Mouse (Mus musculus) urinary bladder, postnatal 36 days (tissue): ENCODE data around the gene Ppp1r16b.

ENCODE experiments used
- DNase-seq, 2 experiments: peaks; one replicate each; pipeline ENCODE4 v3.0.0; 2022; ENCODE audit warnings: low spot score in 2 of 2, mixed read lengths in 1 of 2

Gene Ppp1r16b

GRCm38 (mm10) chr2:158668433-158669010 lies 3.3 kb downstream of the Ppp1r16b start:
- no peak for DNase-seq

DNA sequence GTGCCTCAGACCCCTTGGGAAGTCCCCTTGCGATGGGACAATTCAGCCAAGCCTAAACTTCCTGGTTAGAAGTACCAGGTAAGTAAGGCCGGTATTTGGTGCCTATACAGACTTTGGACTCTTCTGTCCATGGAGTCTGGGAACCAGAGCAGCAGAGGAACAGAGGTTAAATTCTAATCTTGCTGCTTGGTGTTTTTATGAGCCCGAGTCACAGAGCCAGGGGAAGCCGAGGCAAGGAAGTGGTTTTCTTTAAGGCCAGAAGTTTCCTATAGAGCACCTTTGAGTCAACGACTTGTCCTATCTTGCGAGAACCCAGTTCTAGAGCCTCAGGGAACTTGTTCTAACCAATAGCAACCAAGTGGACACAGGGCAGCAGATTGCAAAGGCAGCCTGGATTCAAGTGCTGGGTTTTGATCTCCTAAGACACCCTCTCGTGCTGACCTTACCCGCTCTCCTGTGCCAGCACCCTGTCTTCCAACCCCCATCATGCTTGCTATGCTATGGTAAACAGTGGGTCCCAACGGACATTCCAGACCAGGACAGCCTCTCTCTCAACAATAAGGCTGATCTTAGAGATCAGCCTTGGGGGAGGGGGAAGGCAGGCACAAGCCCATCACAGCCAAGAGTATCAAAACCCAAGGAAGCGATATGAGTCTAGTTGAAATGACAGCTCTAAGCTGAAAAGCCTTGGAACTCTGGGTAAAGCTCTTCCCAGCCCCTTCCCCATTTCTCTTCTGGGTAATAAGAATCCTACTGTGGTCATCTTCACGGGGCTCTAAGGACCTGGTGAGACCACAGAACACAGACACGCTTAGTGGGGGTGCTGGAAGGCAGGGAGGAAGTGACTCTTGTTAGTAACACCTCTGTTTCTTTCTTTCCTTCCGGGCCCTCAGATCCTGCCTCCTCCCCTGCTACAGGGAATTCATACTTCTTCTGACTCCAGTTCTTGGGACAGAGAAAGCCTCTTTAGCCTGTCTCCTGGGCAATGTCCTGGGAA lies 4.3 kb downstream of the Ppp1r16b start:
- DNase-seq: no peak

- DNase-seq: no peak
Observed at GRCm38 (mm10) chr2:158670571-158670970, 5.4 kb downstream of the Ppp1r16b start.

GRCm38 (mm10) chr2:158672829-158673228 lies 7.6 kb downstream of the Ppp1r16b start:
- DNase-seq: peak in 1 of 2 experiments; percentile 15

DNA sequence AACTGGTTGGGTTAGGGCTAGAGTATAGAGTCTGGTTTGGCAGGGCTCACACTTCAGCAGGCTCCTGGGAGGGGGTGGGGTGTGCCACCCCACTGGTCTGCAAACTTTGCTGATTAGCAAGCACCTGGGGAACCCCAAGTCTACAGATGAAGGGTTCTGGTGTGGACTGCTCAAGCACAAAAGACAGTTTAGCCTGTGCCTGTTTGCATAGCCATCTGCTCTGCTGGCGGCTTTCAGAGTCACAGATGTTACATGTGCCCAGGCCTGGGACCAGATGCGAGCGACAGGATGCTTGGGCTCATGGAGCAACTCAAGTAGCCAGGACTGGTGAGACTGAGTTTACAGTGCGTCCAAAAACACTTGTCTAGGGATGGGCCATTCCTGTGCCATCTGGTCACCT lies 8.3 kb downstream of the Ppp1r16b start:
- DNase-seq: no peak

DNA sequence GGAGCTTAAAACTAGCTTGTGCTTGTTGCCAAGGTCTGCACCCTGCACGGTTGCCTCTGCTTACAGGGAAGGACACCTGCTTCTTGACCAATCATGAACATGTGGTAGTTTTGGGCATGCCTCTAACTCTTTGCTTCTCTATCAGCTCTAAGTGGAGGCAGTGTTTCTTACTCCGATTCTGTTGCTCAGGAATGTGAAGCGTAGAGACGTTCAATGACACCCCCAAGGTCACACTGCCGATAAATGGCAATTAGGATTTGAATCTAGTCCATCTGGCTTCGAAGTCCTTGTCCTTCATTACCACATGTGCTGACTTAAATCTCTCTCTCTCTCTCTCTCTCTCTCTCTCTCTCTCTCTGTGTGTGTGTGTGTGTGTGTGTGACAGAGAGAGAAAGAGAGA lies 8.9 kb downstream of the Ppp1r16b start:
- no peak for DNase-seq

DNA sequence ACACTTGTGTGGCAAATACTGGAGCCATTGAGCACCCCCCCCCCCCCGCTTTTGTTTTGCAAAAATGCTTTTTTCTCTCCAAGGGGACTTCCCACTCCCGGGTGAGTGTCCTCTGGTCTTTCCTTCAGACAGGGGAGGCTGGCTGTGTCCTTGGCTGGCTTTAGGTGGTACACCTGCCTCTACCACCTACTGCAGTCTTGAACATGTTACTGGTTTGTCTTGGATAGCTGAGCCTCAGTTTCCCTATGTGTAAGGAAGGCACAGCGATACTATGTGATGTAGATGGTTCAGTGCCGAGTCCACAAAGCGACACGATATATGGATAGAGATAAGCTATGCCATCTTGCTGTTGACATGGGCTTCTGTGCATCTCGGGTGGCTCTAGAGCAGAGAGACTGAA lies 9.6 kb downstream of the Ppp1r16b start:
- no peak for DNase-seq

GRCm38 (mm10) chr2:158675161-158675560 lies 10.0 kb downstream of the Ppp1r16b start:
- no peak for DNase-seq

DNA sequence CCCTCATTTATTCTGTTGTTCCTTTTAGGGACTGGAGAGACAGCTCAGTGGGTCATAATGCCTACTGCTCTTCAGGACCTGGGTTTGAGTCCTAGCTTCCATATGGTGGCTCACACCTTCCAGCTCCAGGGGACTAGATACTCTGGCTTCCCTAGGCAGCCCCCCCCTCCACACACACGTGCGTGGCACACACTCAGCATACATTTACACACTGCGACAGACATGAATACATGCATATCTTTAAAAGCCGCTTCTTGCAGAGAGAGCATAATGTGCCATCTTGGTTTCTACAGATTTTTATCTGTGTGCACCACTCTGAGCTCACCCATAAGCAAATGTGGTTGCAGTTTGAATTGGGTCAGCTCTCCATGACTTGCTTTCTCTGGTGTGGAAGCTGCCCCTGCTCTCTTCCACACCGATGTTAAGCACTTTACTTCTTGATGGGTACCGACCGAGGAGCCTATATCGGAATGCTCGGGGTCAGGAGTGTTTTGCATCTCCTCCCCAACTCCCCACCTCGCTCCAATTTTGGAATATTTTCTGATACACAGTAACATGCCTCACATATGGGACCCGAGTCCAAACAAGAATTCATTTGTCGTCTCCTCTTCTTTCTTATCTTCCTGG lies 10.8 kb downstream of the Ppp1r16b start:
- no peak for DNase-seq

DNA sequence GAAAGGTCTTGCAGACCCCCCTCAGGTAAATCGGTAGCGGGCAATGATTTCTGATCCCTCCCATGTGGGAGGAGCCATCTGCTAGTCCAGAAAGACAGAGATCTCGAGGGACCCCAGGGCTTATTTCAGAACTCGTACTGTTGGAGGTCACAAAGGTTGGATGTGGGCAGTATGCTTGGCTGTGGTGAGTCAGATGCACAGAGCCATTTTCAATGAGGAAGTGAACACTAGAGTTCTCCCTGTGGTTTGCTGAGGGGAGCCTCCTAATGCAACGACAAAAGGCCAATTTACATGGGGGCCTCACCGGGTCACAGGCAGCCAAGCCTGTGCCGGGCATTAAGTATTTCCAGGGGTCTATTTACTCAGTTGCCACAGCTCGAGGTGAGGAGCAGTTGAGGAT lies 12.7 kb downstream of the Ppp1r16b start:
- no peak for DNase-seq

- no peak for DNase-seq
Observed at GRCm38 (mm10) chr2:158679091-158679490, 13.9 kb downstream of the Ppp1r16b start.

- DNase-seq: no peak
Observed at GRCm38 (mm10) chr2:158680357-158680889, 15.2 kb downstream of the Ppp1r16b start.

DNA sequence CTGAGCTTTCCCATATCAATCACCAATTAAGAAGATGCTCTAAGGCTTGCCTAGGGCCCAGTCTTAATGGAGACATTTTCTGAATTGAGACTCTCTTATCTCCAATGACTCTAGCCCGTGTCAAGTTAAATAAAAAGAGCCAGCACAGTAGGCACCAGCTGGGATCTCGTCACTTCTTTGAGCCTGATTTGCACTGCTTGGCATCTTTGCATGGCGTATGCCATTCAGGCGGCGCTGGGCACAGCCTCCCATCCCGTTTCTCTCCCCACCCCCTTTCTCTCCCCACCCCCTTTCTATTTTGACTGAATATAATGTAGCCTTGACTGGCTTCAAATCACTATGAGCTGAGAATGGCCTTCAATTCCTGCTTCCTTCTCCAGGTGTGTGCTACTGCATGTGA lies 16.5 kb downstream of the Ppp1r16b start:
- DNase-seq: no peak

DNA sequence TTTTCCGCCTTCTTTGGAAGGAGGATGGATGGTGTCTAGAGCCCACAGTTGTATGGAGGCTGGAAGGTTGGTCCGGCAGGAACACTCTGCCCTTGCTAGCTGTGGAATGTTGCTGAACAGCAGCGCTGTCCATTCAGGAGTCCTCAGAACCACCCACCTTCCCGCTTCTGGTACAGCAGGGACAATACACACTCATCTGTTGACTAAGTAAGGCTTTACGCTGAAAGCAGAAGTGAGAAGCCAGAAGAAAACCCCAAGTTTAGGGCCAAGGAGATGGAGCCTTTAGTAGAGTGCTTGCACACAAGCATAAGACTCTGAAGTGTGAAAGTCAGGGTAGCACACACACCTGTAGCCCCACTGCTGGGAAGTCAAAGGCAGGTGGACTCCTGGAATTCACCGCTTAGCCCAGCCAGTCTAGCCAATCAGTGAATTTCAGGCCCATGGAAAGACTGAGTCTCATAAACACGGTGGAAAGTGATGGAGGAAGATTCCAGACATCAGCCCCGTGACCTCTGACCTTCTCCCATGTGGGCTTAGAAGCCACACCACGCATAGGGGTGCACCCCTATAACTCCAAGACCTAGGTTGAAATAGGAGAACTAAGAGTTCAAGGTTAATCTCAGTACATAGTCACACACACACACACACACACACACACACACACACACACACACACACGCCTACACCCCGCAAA lies 17.3 kb downstream of the Ppp1r16b start:
- DNase-seq: no peak

- DNase-seq: no peak
Observed at GRCm38 (mm10) chr2:158683038-158683413, 17.8 kb downstream of the Ppp1r16b start.

GRCm38 (mm10) chr2:158684247-158684843 lies 19.1 kb downstream of the Ppp1r16b start:
- DNase-seq: no peak

DNA sequence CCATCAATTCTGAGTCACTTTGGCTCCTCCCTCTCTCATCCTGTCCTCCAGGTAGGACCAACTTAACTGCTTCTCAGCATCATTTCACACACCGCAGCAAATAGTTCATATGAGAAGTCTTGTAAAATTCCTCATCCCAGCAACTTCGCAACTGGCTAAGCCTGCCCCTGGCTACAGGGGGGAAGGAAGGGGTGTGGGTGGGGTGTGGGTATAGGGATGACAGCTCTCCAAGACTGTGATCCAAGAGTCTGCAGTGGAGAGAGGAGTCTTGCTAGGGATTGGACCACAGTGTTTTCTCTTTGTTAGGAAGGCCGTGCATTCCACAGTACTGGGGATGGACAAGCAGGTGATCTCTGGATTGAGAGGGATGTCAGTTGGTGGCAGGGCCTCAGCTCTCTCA lies 19.7 kb downstream of the Ppp1r16b start:
- no peak for DNase-seq

- DNase-seq: no peak
Observed at GRCm38 (mm10) chr2:158686394-158686793, 21.2 kb downstream of the Ppp1r16b start.

- DNase-seq: peak; percentile 14 to 44
Observed at GRCm38 (mm10) chr2:158687804-158688241, 22.6 kb downstream of the Ppp1r16b start.

DNA sequence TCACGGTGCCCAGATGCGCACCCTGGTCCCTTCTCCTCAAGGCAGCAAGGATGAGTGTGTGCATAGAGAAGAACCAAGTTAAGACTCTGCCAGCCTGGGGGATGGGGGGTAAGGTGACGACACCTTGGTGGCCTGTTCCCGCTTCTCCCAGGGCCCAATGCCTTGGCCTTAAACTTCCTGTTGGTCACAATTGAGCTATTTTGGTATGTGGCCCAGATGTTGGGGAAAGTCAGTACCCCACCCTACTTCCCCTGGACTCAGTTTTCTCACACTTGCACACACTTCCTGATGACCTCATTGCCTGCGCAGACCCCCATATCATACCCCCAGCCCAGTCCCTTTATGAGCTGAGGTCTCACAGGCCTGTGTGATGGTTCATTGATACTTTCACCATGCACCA lies 23.9 kb downstream of the Ppp1r16b start:
- no peak for DNase-seq

GRCm38 (mm10) chr2:158689640-158690039 lies 24.4 kb downstream of the Ppp1r16b start:
- DNase-seq: no peak
